Comparison of ENCODE assay signal across 20 mouse cellular contexts in the genomic region with DNA sequence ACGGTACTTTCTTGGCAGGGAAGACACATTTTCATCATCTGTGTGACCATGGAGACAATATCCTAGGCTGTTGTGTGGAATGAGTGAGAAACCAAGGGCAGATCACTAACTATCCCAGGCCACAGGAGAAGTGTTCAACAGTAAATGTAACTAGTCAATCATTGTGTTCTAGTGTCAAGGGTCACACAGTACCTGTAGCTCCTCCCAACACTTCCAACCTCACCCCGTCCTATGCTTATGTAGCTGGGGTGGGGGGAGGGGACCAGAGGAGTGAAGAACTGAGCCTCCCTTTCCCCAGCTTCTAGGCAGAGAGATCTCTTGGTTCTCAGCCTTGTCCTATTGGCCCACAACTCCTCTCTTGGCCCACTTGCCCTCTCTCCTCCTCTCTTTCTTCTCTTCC. TPM values are rescaled to one million over a fixed set of nuclear protein-coding genes. Genes with fewer than 3 reads are reported as not detected.
"Had no signal": no experiment of that assay in that cellular context is flagged by ENCODE, and none has a peak within 500 bp of the region (broad histone marks: within the 10 kb centered on the region; RNA-seq: fewer than 3 reads in every experiment).

No protein-coding gene starts in this region.

- H3K27ac ChIP-seq: layer of hippocampus, adult 2 months; left cerebral cortex, adult 2 months; liver, embryonic 14.5 days; lung, embryonic 15.5 days; midbrain, embryonic 10.5 days; midbrain, embryonic 13.5 days; neural tube, embryonic 13.5 days had no signal

- H3K4me1 ChIP-seq: lung, embryonic 15.5 days; megakaryocyte, embryonic 14.5 days; midbrain, embryonic 10.5 days; midbrain, embryonic 13.5 days; neural tube, embryonic 13.5 days had no signal

- ATAC-seq: liver, postnatal 0 days; midbrain, embryonic 13.5 days; midbrain, embryonic 16.5 days had no signal

- H3K9me3 ChIP-seq: lung, embryonic 15.5 days; megakaryocyte, embryonic 14.5 days; midbrain, embryonic 10.5 days; midbrain, embryonic 13.5 days; neural tube, embryonic 13.5 days had no signal

- H3K4me2 ChIP-seq: lung, embryonic 15.5 days; midbrain, embryonic 13.5 days; neural tube, embryonic 13.5 days had no signal

- DNase-seq: kidney, adult 11 months; kidney, postnatal 10 days; layer of hippocampus, adult 9-11 months; liver, postnatal 0 days; lung, postnatal 10 days; lung, postnatal 36 days; retina, postnatal 1 day; right cerebral cortex, postnatal 25 days; thymus, adult 18-20 months; thymus, postnatal 36 days had no signal

- H3K4me3 ChIP-seq: layer of hippocampus, adult 2 months; left cerebral cortex, adult 2 months; lung, embryonic 15.5 days; megakaryocyte, embryonic 14.5 days; midbrain, embryonic 10.5 days; midbrain, embryonic 13.5 days; myocyte; neural tube, embryonic 13.5 days had no signal

- H3K36me3 ChIP-seq: lung, embryonic 15.5 days; midbrain, embryonic 10.5 days; midbrain, embryonic 13.5 days; neural tube, embryonic 13.5 days had no signal

- H3K9ac ChIP-seq: liver, embryonic 14.5 days; liver, postnatal 0 days; lung, embryonic 15.5 days; midbrain, embryonic 13.5 days; neural tube, embryonic 13.5 days had no signal

- H3K27me3 ChIP-seq: lung, embryonic 15.5 days; midbrain, embryonic 13.5 days; neural tube, embryonic 13.5 days had no signal

RNA-seq across cellular contexts. Expression of gene Dpp4, which starts 42.0 kb away (rescaled TPM):
- polyA plus RNA-seq: myocyte had no signal
